Mouse (Mus musculus) heart, embryonic 10.5 days (tissue): ENCODE measurements at regions not wholly inside any gene's neighbourhood (a gene's known extent, or its start where the extent isn't known, plus 50 kb on each side); places are given as distances from the start of the nearest gene placed in this dataset.

Experiments used
- DNase-seq: peaks from one replicate; pipeline ENCODE4 v3.0.0-alpha.2; 2017; ENCODE audit warnings: low spot score
- H3K27ac ChIP-seq: fragments of 300-500 bp; sonication (generic); 2 replicates; pipeline ENCODE4 v1.5.1; 2016; ENCODE audit warnings: mild to moderate bottlenecking
- H3K27me3 ChIP-seq: fragments of 300-500 bp; sonication (generic); 2 replicates; pipeline ENCODE4 v1.6.1; 2016; ENCODE audit warnings: mild to moderate bottlenecking; ENCODE audit not compliant: poor library complexity, insufficient read depth, severe bottlenecking
- H3K36me3 ChIP-seq: fragments of 300-500 bp; sonication (generic); 2 replicates; pipeline ENCODE4 v1.6.1; 2016; ENCODE audit warnings: mild to moderate bottlenecking, moderate library complexity
- H3K4me1 ChIP-seq: fragments of 300-500 bp; sonication (generic); 2 replicates; pipeline ENCODE4 v1.6.1; 2016; ENCODE audit warnings: mild to moderate bottlenecking
- H3K4me3 ChIP-seq: fragments of 300-500 bp; sonication (generic); 2 replicates; pipeline ENCODE4 v1.5.1; 2016; ENCODE audit warnings: mild to moderate bottlenecking, moderate library complexity
- H3K9me3 ChIP-seq: fragments of 300-500 bp; sonication (generic); 2 replicates; pipeline ENCODE4 v1.6.1; 2016; ENCODE audit warnings: mild to moderate bottlenecking, moderate library complexity
- WGBS: fragments of 180-500 bp; shearing (Covaris S2); methylation state at CpG from one replicate; pipeline ENCODE4 v1.1.7; 2016; 5-methylcytosine and 5-hydroxymethylcytosine counted together

GRCm38 (mm10) chr13:15094836-15095235 lies 368.2 kb upstream of the Gli3 start:
- H3K4me3 ChIP-seq: no peak overlapping the region
- no peak for DNase-seq
- H3K9me3 ChIP-seq: no peaks in the 10 kb centered on the region
- no peaks in the 10 kb centered on the region for H3K4me1 ChIP-seq
- H3K27me3 ChIP-seq: no peaks in the 10 kb centered on the region
- no peaks in the 10 kb centered on the region for H3K36me3 ChIP-seq
- 64% methylated on average over 1 of the region's 1 CpGs for WGBS
- H3K27ac ChIP-seq: no peak overlapping the region

DNA sequence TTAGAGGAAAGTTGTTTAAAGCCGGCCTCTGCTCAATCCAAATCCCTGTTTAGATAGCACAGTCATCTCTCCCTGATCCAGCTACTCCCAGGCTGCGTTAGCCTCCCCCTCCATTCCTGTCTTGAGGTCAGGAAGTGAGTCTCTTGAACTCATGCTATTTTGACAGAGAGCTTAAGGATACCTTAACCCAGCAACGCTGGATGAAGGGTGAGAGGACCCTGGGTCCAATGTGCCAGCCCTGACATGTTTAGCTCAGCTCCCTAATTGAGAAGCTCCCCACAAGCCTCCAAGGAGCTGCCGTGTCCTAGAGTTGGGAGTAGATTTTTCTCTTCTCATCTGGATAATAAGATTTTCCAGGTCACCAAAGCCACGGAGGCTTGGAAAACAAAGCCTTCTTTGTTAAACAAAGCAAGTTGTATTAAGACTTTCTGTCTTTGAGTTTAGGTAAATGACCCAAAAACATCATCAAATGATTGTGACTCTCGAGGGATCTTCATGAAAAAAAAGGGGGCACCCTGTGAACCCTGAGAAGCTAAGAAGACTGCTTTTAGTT lies 355.2 kb upstream of the Gli3 start:
- 0 out of 2 replicates have a peak overlapping the region, but pooled peaks have one; percentile 10 for H3K27ac ChIP-seq
- DNase-seq: no peak
- H3K9me3 ChIP-seq: no peaks in the 10 kb centered on the region
- no peaks in the 10 kb centered on the region for H3K27me3 ChIP-seq
- 32% methylated on average over 6 of the region's 6 CpGs for WGBS
- H3K36me3 ChIP-seq: no peaks in the 10 kb centered on the region
- no peak overlapping the region for H3K4me3 ChIP-seq
- no peaks in the 10 kb centered on the region for H3K4me1 ChIP-seq

DNA sequence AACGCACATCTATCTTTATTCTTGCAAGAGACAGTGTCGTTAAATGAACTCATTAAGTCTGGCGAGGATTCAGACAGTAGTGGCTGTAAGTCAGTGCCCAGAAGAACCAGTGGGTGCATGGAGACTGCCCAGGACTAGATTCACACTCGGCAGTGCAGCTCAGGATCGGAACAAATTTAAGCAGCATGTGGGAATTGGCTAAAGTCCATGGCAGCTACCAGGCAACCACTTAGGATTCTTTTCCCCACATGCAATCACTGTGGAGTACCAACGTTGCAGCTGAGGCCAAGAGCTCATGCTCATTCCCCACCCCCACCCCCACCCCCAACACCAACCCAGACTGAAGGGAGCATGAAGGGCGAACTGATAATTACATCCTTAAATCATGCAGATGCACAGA lies 349.7 kb upstream of the Gli3 start:
- WGBS: 79% methylated on average over 7 of the region's 7 CpGs
- no peak overlapping the region for H3K4me3 ChIP-seq
- no peaks in the 10 kb centered on the region for H3K27me3 ChIP-seq
- DNase-seq: no peak
- H3K27ac ChIP-seq: no peak overlapping the region
- no peaks in the 10 kb centered on the region for H3K36me3 ChIP-seq
- H3K9me3 ChIP-seq: no peaks in the 10 kb centered on the region
- H3K4me1 ChIP-seq: no peaks in the 10 kb centered on the region

DNA sequence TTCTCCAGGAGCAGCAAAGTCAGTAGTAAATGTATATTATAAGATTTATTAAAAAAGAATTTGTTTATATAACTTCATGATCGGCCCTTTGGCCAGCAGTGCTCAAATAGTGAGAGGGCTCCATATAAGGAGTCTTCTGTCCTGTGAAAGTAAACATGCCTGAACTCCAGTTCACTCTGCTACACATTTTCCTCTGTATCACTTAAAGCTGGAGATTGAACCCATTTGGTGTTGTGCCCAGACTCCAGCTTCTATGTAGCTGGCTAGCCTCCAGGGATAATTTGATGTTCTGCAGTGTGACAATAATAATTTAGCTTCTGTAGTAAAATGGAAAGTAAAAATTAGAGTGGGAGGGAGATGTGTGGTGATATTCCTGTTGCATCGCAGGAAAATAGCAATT lies 332.8 kb upstream of the Gli3 start:
- Histone ChIP-seq H3K27ac (no peak overlapping the region), H3K36me3 (no peaks in the 10 kb centered on the region), H3K27me3 (no peaks in the 10 kb centered on the region), H3K9me3 (no peaks in the 10 kb centered on the region), H3K4me3 (no peak overlapping the region), H3K4me1 (no peaks in the 10 kb centered on the region)
- WGBS: 78% methylated on average over 2 of the region's 2 CpGs
- no peak for DNase-seq

- no peaks in the 10 kb centered on the region for H3K36me3 ChIP-seq
- H3K9me3 ChIP-seq: no peaks in the 10 kb centered on the region
- DNase-seq: no peak
- WGBS: 52% methylated on average over 6 of the region's 6 CpGs
- no peaks in the 10 kb centered on the region for H3K27me3 ChIP-seq
- H3K4me1 ChIP-seq: no peaks in the 10 kb centered on the region
- no peak overlapping the region for H3K4me3 ChIP-seq
- no peak overlapping the region for H3K27ac ChIP-seq
Measured at GRCm38 (mm10) chr13:15146167-15146566, 316.9 kb upstream of the Gli3 start.

- no peaks in the 10 kb centered on the region for H3K27me3 ChIP-seq
- no peak for DNase-seq
- H3K27ac ChIP-seq: no peak overlapping the region
- no peak overlapping the region for H3K4me3 ChIP-seq
- no peaks in the 10 kb centered on the region for H3K36me3 ChIP-seq
- WGBS: 77% methylated on average over 2 of the region's 2 CpGs
- H3K9me3 ChIP-seq: no peaks in the 10 kb centered on the region
- H3K4me1 ChIP-seq: no peaks in the 10 kb centered on the region
Measured at GRCm38 (mm10) chr13:15180898-15181297, 282.1 kb upstream of the Gli3 start.

DNA sequence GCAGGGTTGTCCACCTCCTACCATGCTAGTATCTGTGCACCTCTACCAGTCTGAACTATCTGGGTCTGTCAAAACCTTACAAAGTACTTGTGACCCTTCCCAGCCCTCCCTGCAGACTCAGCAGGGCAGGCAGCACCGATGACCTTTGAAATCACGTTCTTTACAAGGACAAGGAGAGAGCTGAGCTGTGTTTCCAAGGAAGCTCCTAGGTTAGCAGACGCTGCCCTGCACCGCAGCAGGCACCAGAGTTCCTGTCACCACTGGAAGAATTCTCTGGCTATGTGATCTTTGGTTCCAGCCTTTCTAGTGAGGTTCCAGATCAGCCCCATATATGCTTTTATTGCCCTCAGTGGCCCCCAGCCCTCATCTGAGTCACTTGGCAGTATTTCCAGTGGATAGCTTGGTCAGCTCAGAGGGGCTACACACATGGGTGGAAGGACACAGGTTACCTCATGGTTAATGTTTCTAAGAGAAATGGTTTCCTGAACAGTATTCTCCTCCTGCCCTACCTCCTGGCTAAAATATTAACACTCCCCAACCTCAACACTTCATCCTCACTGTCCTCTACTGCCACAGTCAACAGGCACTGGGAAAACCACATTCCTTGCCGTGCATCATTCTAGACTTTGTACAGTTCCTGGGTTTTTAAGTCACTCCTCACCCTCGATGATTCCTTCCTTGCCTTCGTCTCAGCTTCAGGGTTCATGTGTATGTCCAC lies 251.2 kb upstream of the Gli3 start:
- no peaks in the 10 kb centered on the region for H3K27me3 ChIP-seq
- H3K4me3 ChIP-seq: no peak overlapping the region
- no peaks in the 10 kb centered on the region for H3K9me3 ChIP-seq
- no peaks in the 10 kb centered on the region for H3K36me3 ChIP-seq
- no peak for DNase-seq
- no peak overlapping the region for H3K27ac ChIP-seq
- 78% methylated on average over 7 of the region's 7 CpGs for WGBS
- H3K4me1 ChIP-seq: no peaks in the 10 kb centered on the region

GRCm38 (mm10) chr13:15212353-15212850 lies 250.6 kb upstream of the Gli3 start:
- H3K9me3 ChIP-seq: no peaks in the 10 kb centered on the region
- no peak for DNase-seq
- H3K4me1 ChIP-seq: no peaks in the 10 kb centered on the region
- H3K36me3 ChIP-seq: no peaks in the 10 kb centered on the region
- no peak overlapping the region for H3K27ac ChIP-seq
- H3K4me3 ChIP-seq: no peak overlapping the region
- WGBS: 60% methylated on average over 5 of the region's 5 CpGs
- H3K27me3 ChIP-seq: no peaks in the 10 kb centered on the region

DNA sequence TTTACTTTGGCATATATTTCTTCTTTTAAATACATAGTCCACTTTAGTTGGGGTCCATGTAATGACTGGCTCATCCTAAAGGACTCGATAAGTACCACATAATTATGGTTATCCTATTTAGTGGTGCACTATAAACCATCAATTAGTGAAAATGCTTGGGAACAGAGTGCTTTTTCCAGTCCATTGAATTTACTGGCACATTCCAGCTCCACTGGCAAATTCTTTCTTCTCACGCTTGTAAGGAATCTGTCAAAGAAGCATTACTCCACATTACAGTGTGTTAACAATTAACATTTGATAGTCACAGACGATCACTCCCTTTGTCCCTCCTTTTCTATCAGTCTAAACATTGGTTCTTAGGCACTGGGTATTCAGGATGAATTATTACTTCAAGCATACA lies 241.7 kb upstream of the Gli3 start:
- H3K9me3 ChIP-seq: no peaks in the 10 kb centered on the region
- no peak overlapping the region for H3K4me3 ChIP-seq
- H3K4me1 ChIP-seq: no peaks in the 10 kb centered on the region
- DNase-seq: no peak
- no peaks in the 10 kb centered on the region for H3K36me3 ChIP-seq
- 61% methylated on average over 3 of the region's 3 CpGs for WGBS
- H3K27ac ChIP-seq: no peak overlapping the region
- H3K27me3 ChIP-seq: no peaks in the 10 kb centered on the region

GRCm38 (mm10) chr13:15227641-15228040 lies 235.4 kb upstream of the Gli3 start:
- H3K27ac ChIP-seq: no peak overlapping the region
- DNase-seq: no peak
- H3K9me3 ChIP-seq: no peaks in the 10 kb centered on the region
- H3K4me3 ChIP-seq: no peak overlapping the region
- no peaks in the 10 kb centered on the region for H3K27me3 ChIP-seq
- no peaks in the 10 kb centered on the region for H3K4me1 ChIP-seq
- no peaks in the 10 kb centered on the region for H3K36me3 ChIP-seq
- 36% methylated on average over 1 of the region's 1 CpGs for WGBS
